Comparison of ENCODE assay signal across 1 mouse cellular context in genomic region chr13:92738821-92739220, GRCm38 (mm10).
TF ChIP-seq lines count a peak whose summit lies in the region.

No protein-coding gene starts in this region.

TF ChIP-seq in CH12.LX, 34 proteins besides CTCF, POLR2A, EP300 and RAD21 (continued from another document):
- no peak for TF ChIP-seq ZMIZ1 (IDR thresholded peaks at IDR 0.05; ENCODE audit: low read depth, low read length)
- TF ChIP-seq CHD1 (IDR thresholded peaks at IDR 0.05; ENCODE audit: low read depth, low read length): no peak
- TF ChIP-seq ELF1 (IDR thresholded peaks at IDR 0.05; ENCODE audit: low read depth, low read length): no peak
- peak; percentile 91 for TF ChIP-seq SIN3A (IDR thresholded peaks at IDR 0.05; ENCODE audit: low read length)
- no peak for TF ChIP-seq POLR2AphosphoS2 (IDR thresholded peaks at IDR 0.05; ENCODE audit: low read depth, low read length)
- TF ChIP-seq KAT2A (IDR thresholded peaks at IDR 0.05; ENCODE audit: insufficient replicate concordance, low read length): no peak
- TF ChIP-seq NRF1 (IDR thresholded peaks at IDR 0.05; ENCODE audit: low read depth, low read length): 0 out of 2 replicates have a peak, but pooled peaks have one; percentile 8
- TF ChIP-seq MAFK (IDR thresholded peaks at IDR 0.05; ENCODE audit: insufficient replicate concordance, low read length): no peak
- no peak for TF ChIP-seq NELFE (IDR thresholded peaks at IDR 0.05; ENCODE audit: low read depth, low read length)
- no peak for TF ChIP-seq ZC3H11A (IDR thresholded peaks at IDR 0.05; ENCODE audit: low read depth, low read length)
- TF ChIP-seq CHD2 (IDR thresholded peaks at IDR 0.05; ENCODE audit: low read length): no peak
